Mouse (Mus musculus): Measurements from ENCODE around the gene Brpf1. TPM values are rescaled to one million over a fixed set of nuclear protein-coding genes. Genes with fewer than 3 reads are reported as not detected.

The Brpf1 gene
- polyA plus RNA-seq, 1 experiment = 24.2 TPM

DNA sequence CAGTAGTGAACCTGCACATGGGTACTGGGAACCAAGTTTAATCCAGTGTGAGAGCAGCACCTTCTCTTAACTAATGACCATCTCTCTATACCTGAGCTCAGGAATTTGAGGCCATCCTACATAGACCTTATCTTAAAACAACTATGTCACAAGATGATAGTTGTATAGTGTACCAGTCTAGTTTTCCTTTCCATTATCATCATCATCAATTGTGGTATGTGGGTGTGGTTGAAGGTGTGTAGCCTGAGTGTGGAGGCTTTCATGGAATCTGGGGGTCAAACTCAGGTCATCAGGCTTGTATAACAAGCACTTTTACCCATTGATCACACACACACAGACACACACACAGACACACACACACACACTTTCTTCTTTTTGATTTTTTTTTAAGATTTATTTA, 43.6 kb downstream of the Brpf1 start:
- Histone ChIP-seq H3K36me3 (ENCODE audit: control insufficient read depth, insufficient read depth, low read length) (no peaks in the 10 kb centered on the region), H3K27ac (ENCODE audit: insufficient read depth, low read length) (no peak overlapping the region), H3K4me3 (ENCODE audit: extremely low read depth, insufficient read depth, insufficient read length) (no peak overlapping the region), H3K4me1 (ENCODE audit: control insufficient read depth, insufficient read depth, insufficient read length) (no peaks in the 10 kb centered on the region), H3K27me3 (ENCODE audit: control insufficient read depth, insufficient read depth, low read length) (no peaks in the 10 kb centered on the region)
- DNase-seq (ENCODE audit: low read depth in 1 of 2, low spot score in 2 of 2) = no peak
- no peak for TF ChIP-seq POLR2A (IDR thresholded peaks at IDR 0.05; ENCODE audit: low read depth, low read length)
- TF ChIP-seq CTCF (IDR thresholded peaks at IDR 0.05; ENCODE audit: extremely low read depth, insufficient read depth, insufficient read length, insufficient replicate concordance) = no peak

DNA sequence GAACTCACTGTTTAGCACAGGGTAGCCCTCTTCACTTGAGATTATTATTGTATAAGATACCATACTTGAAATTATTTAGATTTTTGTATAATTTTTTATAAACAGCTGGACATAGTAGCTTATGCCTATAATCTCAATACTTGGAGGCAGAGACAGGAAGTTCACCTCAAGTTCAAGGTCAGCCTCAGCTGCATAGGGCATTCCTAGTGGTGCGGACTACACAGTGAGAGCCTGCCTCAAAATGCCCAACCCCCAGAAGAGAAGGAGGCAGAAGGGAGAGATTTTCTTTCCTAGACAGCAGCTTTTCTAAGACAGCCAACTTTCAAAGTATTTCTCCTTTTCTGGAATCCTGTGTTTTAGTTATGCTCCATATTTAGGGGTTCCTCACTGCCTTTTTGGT, 44.2 kb downstream of the Brpf1 start:
- no peaks in the 10 kb centered on the region for H3K36me3 ChIP-seq (ENCODE audit: control insufficient read depth, insufficient read depth, low read length)
- TF ChIP-seq POLR2A (IDR thresholded peaks at IDR 0.05; ENCODE audit: low read depth, low read length) (no peak), CTCF (IDR thresholded peaks at IDR 0.05; ENCODE audit: extremely low read depth, insufficient read depth, insufficient read length, insufficient replicate concordance) (no peak)
- H3K27ac ChIP-seq (ENCODE audit: insufficient read depth, low read length) = no peak overlapping the region
- H3K27me3 ChIP-seq (ENCODE audit: control insufficient read depth, insufficient read depth, low read length) = no peaks in the 10 kb centered on the region
- H3K4me1 ChIP-seq (ENCODE audit: control insufficient read depth, insufficient read depth, insufficient read length) = no peaks in the 10 kb centered on the region
- 93% methylated on average over 1 of the region's 1 CpGs for WGBS
- DNase-seq (ENCODE audit: low read depth in 1 of 2, low spot score in 2 of 2) = no peak
- no peak overlapping the region for H3K4me3 ChIP-seq (ENCODE audit: extremely low read depth, insufficient read depth, insufficient read length)

DNA sequence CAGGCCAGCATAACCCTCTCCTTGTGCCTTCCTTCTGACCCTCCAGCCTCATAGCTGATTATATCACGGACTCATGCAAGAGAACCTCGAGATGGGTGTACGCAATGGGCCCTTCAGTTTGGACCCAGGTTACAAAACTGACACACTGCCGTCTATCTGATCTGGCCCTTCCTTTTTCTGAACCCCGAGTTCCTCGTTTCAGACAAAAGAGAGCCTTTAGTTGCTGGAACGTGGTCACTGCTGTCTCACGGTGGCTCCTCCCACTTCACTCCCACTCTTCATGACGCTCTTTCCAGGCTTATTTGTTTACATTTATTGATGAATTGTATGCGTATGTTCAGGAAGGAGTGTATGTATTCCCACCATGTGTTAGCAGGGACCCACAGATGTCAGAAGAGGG, 44.7 kb downstream of the Brpf1 start:
- H3K36me3 ChIP-seq (ENCODE audit: control insufficient read depth, insufficient read depth, low read length) = no peaks in the 10 kb centered on the region
- H3K4me3 ChIP-seq (ENCODE audit: extremely low read depth, insufficient read depth, insufficient read length) = no peak overlapping the region
- TF ChIP-seq POLR2A (IDR thresholded peaks at IDR 0.05; ENCODE audit: low read depth, low read length) (no peak), CTCF (IDR thresholded peaks at IDR 0.05; ENCODE audit: extremely low read depth, insufficient read depth, insufficient read length, insufficient replicate concordance) (no peak)
- H3K27me3 ChIP-seq (ENCODE audit: control insufficient read depth, insufficient read depth, low read length) = no peaks in the 10 kb centered on the region
- DNase-seq (ENCODE audit: low read depth in 1 of 2, low spot score in 2 of 2) = no peak
- H3K4me1 ChIP-seq (ENCODE audit: control insufficient read depth, insufficient read depth, insufficient read length) = no peaks in the 10 kb centered on the region
- no peak overlapping the region for H3K27ac ChIP-seq (ENCODE audit: insufficient read depth, low read length)
- 41% methylated on average over 10 of the region's 10 CpGs for WGBS

DNA sequence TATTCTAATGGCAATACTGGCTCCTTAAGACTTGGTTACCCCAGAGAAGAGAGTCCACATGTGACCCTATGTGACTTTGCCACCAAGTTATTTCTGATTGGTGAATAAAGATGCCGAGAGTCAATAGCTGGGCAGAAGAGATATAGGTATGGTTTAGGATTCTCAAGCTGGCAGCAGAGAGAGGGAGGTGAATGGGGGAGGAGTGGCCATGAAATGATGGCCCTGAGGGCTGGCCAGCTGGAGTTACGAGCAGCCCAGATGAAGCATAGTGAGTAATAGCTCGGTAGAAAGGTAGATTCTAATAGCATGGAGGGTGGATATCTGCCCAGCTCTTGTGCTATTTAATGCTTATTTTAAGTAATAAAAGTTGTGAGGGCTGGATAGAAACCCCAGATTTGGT, 45.9 kb downstream of the Brpf1 start:
- Histone ChIP-seq H3K27me3 (ENCODE audit: control insufficient read depth, insufficient read depth, low read length) (no peaks in the 10 kb centered on the region), H3K4me3 (ENCODE audit: extremely low read depth, insufficient read depth, insufficient read length) (no peak overlapping the region), H3K27ac (ENCODE audit: insufficient read depth, low read length) (no peak overlapping the region), H3K36me3 (ENCODE audit: control insufficient read depth, insufficient read depth, low read length) (no peaks in the 10 kb centered on the region), H3K4me1 (ENCODE audit: control insufficient read depth, insufficient read depth, insufficient read length) (no peaks in the 10 kb centered on the region)
- no peak for TF ChIP-seq POLR2A (IDR thresholded peaks at IDR 0.05; ENCODE audit: low read depth, low read length)
- TF ChIP-seq CTCF (IDR thresholded peaks at IDR 0.05; ENCODE audit: extremely low read depth, insufficient read depth, insufficient read length, insufficient replicate concordance) = no peak
- 90% methylated on average over 3 of the region's 3 CpGs for WGBS
- no peak for DNase-seq (ENCODE audit: low read depth in 1 of 2, low spot score in 2 of 2)

DNA sequence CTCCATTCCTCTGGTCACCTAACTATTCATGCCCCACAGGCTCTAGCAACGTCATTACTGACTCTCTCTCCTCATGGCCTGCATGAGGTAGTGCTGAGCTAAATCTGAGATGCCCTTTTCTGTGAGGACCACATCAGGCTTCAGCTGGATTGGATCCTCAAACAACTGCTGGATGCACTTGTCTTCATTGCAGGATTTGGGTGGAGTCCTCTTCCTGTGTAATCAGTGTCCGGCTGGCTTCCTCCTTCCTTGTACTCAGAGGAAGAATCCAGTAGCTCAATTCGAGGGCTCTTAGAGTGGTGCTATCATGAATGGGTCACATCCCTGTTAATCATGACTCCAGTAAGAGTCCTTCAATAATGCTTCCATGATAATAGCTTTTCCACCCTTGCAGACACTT, 46.8 kb downstream of the Brpf1 start:
- WGBS = 76% methylated on average over 3 of the region's 3 CpGs

DNA sequence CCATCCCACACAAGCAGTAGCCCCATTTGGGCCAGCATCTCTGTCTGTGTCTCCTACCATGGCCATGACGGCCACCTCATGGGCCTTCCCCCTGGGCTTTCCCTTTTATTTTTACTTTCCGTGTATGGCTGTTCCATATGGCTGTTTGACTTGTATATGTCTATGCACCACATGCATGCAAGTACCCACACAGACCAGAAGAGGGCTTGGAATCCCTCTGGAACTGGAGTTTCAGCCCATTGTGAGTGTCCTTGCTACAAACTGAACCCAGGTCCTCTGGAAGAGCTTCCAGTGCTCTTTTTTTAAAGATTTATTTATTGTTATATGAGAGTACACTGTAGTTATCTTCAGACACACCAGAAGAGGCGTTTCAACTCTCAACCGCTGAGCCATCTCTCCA, 54.5 kb downstream of the Brpf1 start:
- Histone ChIP-seq H3K27me3 (ENCODE audit: control insufficient read depth, insufficient read depth, low read length) (no peaks in the 10 kb centered on the region), H3K4me3 (ENCODE audit: extremely low read depth, insufficient read depth, insufficient read length) (no peak overlapping the region), H3K27ac (ENCODE audit: insufficient read depth, low read length) (no peak overlapping the region), H3K36me3 (ENCODE audit: control insufficient read depth, insufficient read depth, low read length) (no peaks in the 10 kb centered on the region), H3K4me1 (ENCODE audit: control insufficient read depth, insufficient read depth, insufficient read length) (no peaks in the 10 kb centered on the region)
- WGBS = 83% methylated on average over 4 of the region's 4 CpGs
- no peak for DNase-seq (ENCODE audit: low read depth in 1 of 2, low spot score in 2 of 2)
- TF ChIP-seq CTCF (IDR thresholded peaks at IDR 0.05; ENCODE audit: extremely low read depth, insufficient read depth, insufficient read length, insufficient replicate concordance) (no peak), POLR2A (IDR thresholded peaks at IDR 0.05; ENCODE audit: low read depth, low read length) (no peak)

More for the DNA sequence above, 46.8 kb downstream of the Brpf1 start:
- no peak for DNase-seq (ENCODE audit: low read depth in 1 of 2, low spot score in 2 of 2)
- Histone ChIP-seq H3K36me3 (ENCODE audit: control insufficient read depth, insufficient read depth, low read length) (no peaks in the 10 kb centered on the region), H3K4me3 (ENCODE audit: extremely low read depth, insufficient read depth, insufficient read length) (no peak overlapping the region), H3K27me3 (ENCODE audit: control insufficient read depth, insufficient read depth, low read length) (no peaks in the 10 kb centered on the region), H3K27ac (ENCODE audit: insufficient read depth, low read length) (no peak overlapping the region), H3K4me1 (ENCODE audit: control insufficient read depth, insufficient read depth, insufficient read length) (no peaks in the 10 kb centered on the region)
- no peak for TF ChIP-seq CTCF (IDR thresholded peaks at IDR 0.05; ENCODE audit: extremely low read depth, insufficient read depth, insufficient read length, insufficient replicate concordance)
- TF ChIP-seq POLR2A (IDR thresholded peaks at IDR 0.05; ENCODE audit: low read depth, low read length) = no peak

DNA sequence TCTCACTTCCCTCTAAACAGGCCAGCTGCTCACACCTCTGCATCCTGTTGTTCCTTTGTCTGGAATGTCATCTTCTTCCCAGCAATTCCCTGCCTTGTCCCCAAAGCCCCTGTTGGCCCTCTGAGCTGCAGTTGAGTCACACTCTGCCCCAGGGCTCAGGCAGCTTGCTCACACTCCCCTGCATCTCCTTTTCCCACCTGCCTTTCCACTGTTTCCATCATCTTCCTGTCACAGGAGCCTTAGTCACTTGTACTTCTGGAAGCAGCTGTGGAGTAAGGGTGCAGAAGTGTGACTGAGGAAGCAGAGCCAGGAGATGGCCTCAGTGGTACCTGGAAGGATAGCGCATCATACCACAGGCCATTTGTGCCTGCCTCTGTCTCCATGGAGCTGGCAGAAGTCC, 55.3 kb downstream of the Brpf1 start:
- TF ChIP-seq CTCF (IDR thresholded peaks at IDR 0.05; ENCODE audit: extremely low read depth, insufficient read depth, insufficient read length, insufficient replicate concordance) (no peak), POLR2A (IDR thresholded peaks at IDR 0.05; ENCODE audit: low read depth, low read length) (no peak)

More for the DNA sequence above, 55.3 kb downstream of the Brpf1 start:
- Histone ChIP-seq H3K27ac (ENCODE audit: insufficient read depth, low read length) (no peak overlapping the region), H3K4me3 (ENCODE audit: extremely low read depth, insufficient read depth, insufficient read length) (no peak overlapping the region), H3K4me1 (ENCODE audit: control insufficient read depth, insufficient read depth, insufficient read length) (no peaks in the 10 kb centered on the region), H3K27me3 (ENCODE audit: control insufficient read depth, insufficient read depth, low read length) (no peaks in the 10 kb centered on the region), H3K36me3 (ENCODE audit: control insufficient read depth, insufficient read depth, low read length) (peaks cover 2% of the 10 kb centered on the region; the same call in 1 of the 2 replicates)
- 100% methylated on average over 1 of the region's 1 CpGs for WGBS
- DNase-seq (ENCODE audit: low read depth in 1 of 2, low spot score in 2 of 2) = no peak
